Mouse (Mus musculus) embryonic facial prominence, embryonic 11.5 days (tissue): ENCODE results near the gene Fyn. TPM values are rescaled to one million over a fixed set of nuclear protein-coding genes. Genes with fewer than 3 reads are reported as not detected.

Experiments used
- polyA plus RNA-seq: library from polyadenylated mRNA; unstranded; fragments of >200 nt; fragmentation: Nextera tagmentation; extraction: Ambion mirVana; gene quantifications from 2 replicates; pipeline ENCODE4 v1.2.1, GENCODE M21; 2014

The Fyn gene
- polyA plus RNA-seq, 1 experiment from 2014 or later, result 38.9 TPM

Other genes starting within 250 kb of the Fyn start
- 12.4 and 15.5 TPM in 2 replicates for gene Fam229b, start 234.9 kb upstream of the Fyn start, polyA plus RNA-seq
- gene Tube1, start 234.9 kb upstream of the Fyn start, polyA plus RNA-seq, result 24.4 and 26.2 TPM in 2 replicates
- 0.31 TPM in 1 of 2 replicates, not detected in the other for gene Ccn6, start 205.1 kb upstream of the Fyn start, polyA plus RNA-seq
- gene Traf3ip2, start 244.1 kb downstream of the Fyn start, polyA plus RNA-seq, result 12.5 and 15.9 TPM in 2 replicates